Mouse (Mus musculus) E14TG2a.4 (cell line): ENCODE measurements at regions not wholly inside any gene's neighbourhood (a gene's known extent, or its start where the extent isn't known, plus 50 kb on each side); places are given as distances from the start of the nearest gene placed in this dataset.
A peak's percentile ranks its signal among the peaks of the same experiment; 100 is the strongest.

ENCODE experiments used
- H3K27me3 ChIP-seq: 2 replicates; pipeline ENCODE4 v1.6.1; 2014; ENCODE audit warnings: low read length, control low read depth; ENCODE audit not compliant: insufficient read depth
- H3K36me3 ChIP-seq: 2 replicates; pipeline ENCODE4 v1.6.1; 2014; ENCODE audit warnings: low read length, control low read depth; ENCODE audit not compliant: insufficient read depth
- H3K4me1 ChIP-seq: replicated peaks from 2 replicates; pipeline ENCODE4 v1.6.1; 2014; ENCODE audit warnings: low read depth, low read length, control low read depth
- H3K4me3 ChIP-seq: replicated peaks from 2 replicates; pipeline ENCODE4 v1.5.1; 2014; ENCODE audit warnings: mild to moderate bottlenecking, low read length
- H3K9me3 ChIP-seq: 2 replicates; pipeline ENCODE4 v1.6.1; 2014; ENCODE audit warnings: low read length, control low read depth
- CTCF ChIP-seq: conservative IDR thresholded peaks from 2 replicates; pipeline ENCODE4 v1.5.1; 2014; ENCODE audit warnings: low read length
- NANOG ChIP-seq: IDR thresholded peaks from 2 replicates; pipeline ENCODE4 v1.6.1; 2014; ENCODE audit warnings: borderline replicate concordance, low read length, mixed read lengths
- POU5F1 ChIP-seq: IDR thresholded peaks from 2 replicates; pipeline ENCODE4 v1.6.1; 2014; ENCODE audit warnings: low read length, borderline replicate concordance

GRCm38 (mm10) chr13:47576516-47576915, 454.1 kb downstream of the Rnf144b start:
- Histone ChIP-seq H3K27me3 (no peaks in the 10 kb centered on the region), H3K9me3 (no peaks in the 10 kb centered on the region), H3K4me3 (no peak overlapping the region), H3K4me1 (no peaks in the 10 kb centered on the region), H3K36me3 (no peaks in the 10 kb centered on the region)
- peak; percentile 92 for TF ChIP-seq CTCF
- no peak for TF ChIP-seq NANOG
- TF ChIP-seq POU5F1, result no peak

GRCm38 (mm10) chr13:47580144-47580543, 457.7 kb downstream of the Rnf144b start:
- H3K4me1 ChIP-seq, result no peaks in the 10 kb centered on the region
- H3K4me3 ChIP-seq, result no peak overlapping the region
- no peaks in the 10 kb centered on the region for H3K9me3 ChIP-seq
- no peak for TF ChIP-seq NANOG
- TF ChIP-seq CTCF, result no peak
- no peak for TF ChIP-seq POU5F1
- H3K27me3 ChIP-seq, result no peaks in the 10 kb centered on the region
- H3K36me3 ChIP-seq, result no peaks in the 10 kb centered on the region

GRCm38 (mm10) chr13:47585158-47585557, 462.7 kb downstream of the Rnf144b start:
- Histone ChIP-seq H3K4me1 (no peaks in the 10 kb centered on the region), H3K36me3 (no peaks in the 10 kb centered on the region), H3K27me3 (no peaks in the 10 kb centered on the region; the same call in 1 of the 2 replicates), H3K9me3 (no peaks in the 10 kb centered on the region), H3K4me3 (no peak overlapping the region)
- no peak for TF ChIP-seq POU5F1
- TF ChIP-seq CTCF, result no peak
- TF ChIP-seq NANOG, result no peak

- Histone ChIP-seq H3K4me1 (peaks cover 12% of the 10 kb centered on the region), H3K9me3 (no peaks in the 10 kb centered on the region), H3K27me3 (peaks cover 2% of the 10 kb centered on the region; the same call in 1 of the 2 replicates), H3K4me3 (no peak overlapping the region), H3K36me3 (no peaks in the 10 kb centered on the region)
- TF ChIP-seq CTCF (no peak), POU5F1 (no peak), NANOG (no peak)
Observed at GRCm38 (mm10) chr13:47602646-47603045, 480.2 kb downstream of the Rnf144b start.

DNA sequence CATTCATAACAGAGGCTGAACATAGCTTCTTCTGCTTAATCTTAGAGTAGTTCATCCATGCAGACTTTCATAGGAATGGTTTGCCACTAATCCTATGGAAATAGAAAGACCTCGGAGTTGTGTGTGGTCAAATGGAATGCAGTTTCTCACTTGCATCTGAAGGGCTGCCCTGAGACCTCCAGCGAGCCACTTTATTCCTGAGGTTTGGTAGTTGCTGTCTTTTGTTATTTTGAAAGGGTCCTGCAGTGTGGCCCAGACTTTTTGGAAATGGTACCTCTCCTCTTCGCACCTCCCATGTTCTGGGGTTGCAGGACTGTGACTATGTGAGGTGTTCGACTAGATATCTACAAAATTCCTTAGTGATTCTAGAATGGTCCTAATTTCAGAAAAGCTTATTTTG, 489.0 kb downstream of the Rnf144b start:
- Histone ChIP-seq H3K27me3 (no peaks in the 10 kb centered on the region), H3K36me3 (no peaks in the 10 kb centered on the region), H3K9me3 (peaks cover 10% of the 10 kb centered on the region), H3K4me1 (peaks cover 15% of the 10 kb centered on the region), H3K4me3 (no peak overlapping the region)
- TF ChIP-seq NANOG, result peak; percentile 56; the same call in 1 of the 2 replicates
- no peak for TF ChIP-seq CTCF

- no peaks in the 10 kb centered on the region for H3K4me1 ChIP-seq
- no peaks in the 10 kb centered on the region for H3K9me3 ChIP-seq
- TF ChIP-seq POU5F1, result no peak
- no peak for TF ChIP-seq NANOG
- TF ChIP-seq CTCF, result no peak
- no peaks in the 10 kb centered on the region; the same call in 1 of the 2 replicates for H3K27me3 ChIP-seq
- no peak overlapping the region for H3K4me3 ChIP-seq
- no peaks in the 10 kb centered on the region for H3K36me3 ChIP-seq
Observed at GRCm38 (mm10) chr13:47636511-47637103, 514.2 kb downstream of the Rnf144b start.

DNA sequence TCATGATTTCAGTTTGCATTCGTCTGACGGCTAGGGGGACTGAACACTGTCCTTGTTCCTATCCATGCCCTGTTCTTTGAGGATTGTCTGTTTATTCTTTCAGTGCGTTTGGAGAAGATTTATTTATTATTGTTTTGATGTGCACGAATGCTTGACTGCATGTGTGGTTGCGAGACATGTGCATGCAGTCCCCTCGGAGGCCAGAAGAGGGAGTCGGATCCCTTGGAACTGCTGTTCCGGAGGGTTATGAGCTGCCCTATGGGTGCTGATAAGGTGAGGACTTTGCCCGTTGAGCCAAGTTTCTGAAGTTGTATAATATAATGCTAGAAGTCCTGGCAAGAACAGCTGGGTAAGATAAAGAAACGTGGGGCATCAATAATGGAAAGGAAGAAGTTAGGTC, 519.9 kb downstream of the Rnf144b start:
- Histone ChIP-seq H3K4me3 (no peak overlapping the region), H3K27me3 (no peaks in the 10 kb centered on the region), H3K9me3 (no peaks in the 10 kb centered on the region), H3K4me1 (no peaks in the 10 kb centered on the region), H3K36me3 (no peaks in the 10 kb centered on the region)
- TF ChIP-seq NANOG (no peak), CTCF (peak; percentile 75)

- Histone ChIP-seq H3K4me1 (no peaks in the 10 kb centered on the region), H3K27me3 (no peaks in the 10 kb centered on the region), H3K36me3 (no peaks in the 10 kb centered on the region), H3K9me3 (no peaks in the 10 kb centered on the region), H3K4me3 (no peak overlapping the region)
- TF ChIP-seq POU5F1 (no peak), CTCF (no peak), NANOG (no peak)
Observed at GRCm38 (mm10) chr13:47645081-47645480, 522.6 kb downstream of the Rnf144b start.

DNA sequence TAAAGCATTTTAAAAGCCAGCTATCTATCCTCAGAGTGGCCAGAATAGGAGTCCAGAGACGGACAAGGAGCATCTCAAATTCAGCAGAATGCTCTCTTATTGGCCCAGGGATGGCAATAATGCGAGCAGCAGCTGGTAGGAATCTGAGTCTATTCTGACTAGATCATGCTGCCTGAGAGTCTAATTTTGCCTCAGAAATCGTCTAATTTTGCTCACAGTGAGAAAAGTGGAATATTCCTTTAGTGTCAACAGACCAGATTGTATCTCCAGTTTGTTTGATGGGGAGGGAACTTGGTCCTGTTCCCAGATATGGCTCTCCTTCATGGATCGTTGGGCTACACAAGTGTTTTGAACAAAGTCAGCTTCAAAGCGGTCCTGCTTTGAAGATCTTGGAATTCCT, 525.2 kb downstream of the Rnf144b start:
- no peak for TF ChIP-seq NANOG
- no peak for TF ChIP-seq CTCF
- no peaks in the 10 kb centered on the region for H3K36me3 ChIP-seq

GRCm38 (mm10) chr13:47650093-47650492, 527.6 kb downstream of the Rnf144b start:
- TF ChIP-seq NANOG (no peak), CTCF (no peak), POU5F1 (no peak)
- Histone ChIP-seq H3K4me3 (no peak overlapping the region), H3K9me3 (no peaks in the 10 kb centered on the region), H3K36me3 (no peaks in the 10 kb centered on the region), H3K4me1 (no peaks in the 10 kb centered on the region), H3K27me3 (no peaks in the 10 kb centered on the region)

More for the DNA sequence above, 525.2 kb downstream of the Rnf144b start:
- H3K4me3 ChIP-seq, result no peak overlapping the region
- H3K9me3 ChIP-seq, result no peaks in the 10 kb centered on the region
- no peaks in the 10 kb centered on the region for H3K4me1 ChIP-seq
- H3K27me3 ChIP-seq, result no peaks in the 10 kb centered on the region
